Mouse (Mus musculus): ENCODE results near the gene Smarcd3.
A peak's percentile ranks its signal among the peaks of the same experiment; 100 is the strongest.
"Not testable (repeated sequence)": the region's sequence is repeated elsewhere in the genome, so short reads cannot be mapped to it uniquely, and the experiment has no call there.

Gene Smarcd3

GRCm38 (mm10) chr5:24596519-24597171 lies 27.6 kb downstream of the Smarcd3 start:
- no peak for DNase-seq (ENCODE audit: low spot score)

- DNase-seq (ENCODE audit: low spot score): no peak
Observed at GRCm38 (mm10) chr5:24595786-24596380, 28.3 kb downstream of the Smarcd3 start.

- DNase-seq (ENCODE audit: low spot score): no peak
Observed at GRCm38 (mm10) chr5:24595261-24595660, 28.9 kb downstream of the Smarcd3 start.

- DNase-seq (ENCODE audit: low spot score): no peak
Observed at GRCm38 (mm10) chr5:24594346-24594745, 29.9 kb downstream of the Smarcd3 start.

GRCm38 (mm10) chr5:24593928-24594327 lies 30.3 kb downstream of the Smarcd3 start:
- no peak for DNase-seq (ENCODE audit: low spot score)

- DNase-seq (ENCODE audit: low spot score): no peak
Observed at GRCm38 (mm10) chr5:24593230-24593629, 31.0 kb downstream of the Smarcd3 start.

- DNase-seq (ENCODE audit: low spot score): no peak
Observed at GRCm38 (mm10) chr5:24592471-24593160, 31.6 kb downstream of the Smarcd3 start.

- no peak for DNase-seq (ENCODE audit: low spot score)
Observed at GRCm38 (mm10) chr5:24591796-24592470, 32.3 kb downstream of the Smarcd3 start.

GRCm38 (mm10) chr5:24591268-24591721 lies 32.9 kb downstream of the Smarcd3 start:
- no peak for DNase-seq (ENCODE audit: low spot score)

- no peak for DNase-seq (ENCODE audit: low spot score)
Observed at GRCm38 (mm10) chr5:24589511-24590500, 34.4 kb downstream of the Smarcd3 start.

- DNase-seq (ENCODE audit: low spot score): no peak
Observed at GRCm38 (mm10) chr5:24587200-24587577, 37.0 kb downstream of the Smarcd3 start.

- DNase-seq (ENCODE audit: low spot score): peak; percentile 76
Observed at GRCm38 (mm10) chr5:24586547-24587199, 37.5 kb downstream of the Smarcd3 start, which contains the start of gene Chpf2. Gene Chpf2, plus strand, starts transcription at chr5:24586741.

- no peak for DNase-seq (ENCODE audit: low spot score)
Observed at GRCm38 (mm10) chr5:24586106-24586505, 38.1 kb downstream of the Smarcd3 start.

GRCm38 (mm10) chr5:24578109-24578963 lies 45.9 kb downstream of the Smarcd3 start:
- DNase-seq (ENCODE audit: low spot score): no peak

GRCm38 (mm10) chr5:24577183-24577929 lies 46.9 kb downstream of the Smarcd3 start, which contains the start of gene Abcf2:
Gene Abcf2, minus strand, starts transcription at chr5:24577467.
- DNase-seq (ENCODE audit: low spot score): peak; percentile 100

- no peak for DNase-seq (ENCODE audit: low spot score)
Observed at GRCm38 (mm10) chr5:24576801-24577182, 47.4 kb downstream of the Smarcd3 start.

GRCm38 (mm10) chr5:24575948-24576347 lies 48.3 kb downstream of the Smarcd3 start:
- DNase-seq (ENCODE audit: low spot score): no peak

GRCm38 (mm10) chr5:24556709-24557108 lies 67.5 kb downstream of the Smarcd3 start, which contains the start of gene 4931409K22Rik:
Gene 4931409K22Rik, minus strand, starts transcription at chr5:24556809.
- no peak for DNase-seq (ENCODE audit: low spot score)

GRCm38 (mm10) chr5:24555335-24555734 lies 68.9 kb downstream of the Smarcd3 start:
- not testable (repeated sequence) for DNase-seq (ENCODE audit: low spot score)

All from ovary, postnatal 36 days (tissue).